Mouse (Mus musculus): ENCODE data around the gene Mapk8.

Mapk8 gene

GRCm38 (mm10) chr14:33347738-33348137, 99.2 kb downstream of the Mapk8 start:
- DNase-seq, result no peak

- no peak for DNase-seq
Observed at GRCm38 (mm10) chr14:33346546-33346945, 100.4 kb downstream of the Mapk8 start.

GRCm38 (mm10) chr14:33343131-33343725, 103.7 kb downstream of the Mapk8 start:
- no peak for DNase-seq

- no peak for DNase-seq
Observed at GRCm38 (mm10) chr14:33338684-33339083, 108.3 kb downstream of the Mapk8 start.

- DNase-seq, result no peak
Observed at GRCm38 (mm10) chr14:33335733-33336132, 111.2 kb downstream of the Mapk8 start.

GRCm38 (mm10) chr14:33334402-33334801, 112.6 kb downstream of the Mapk8 start:
- DNase-seq, result no peak

GRCm38 (mm10) chr14:33333833-33334232, 113.1 kb downstream of the Mapk8 start:
- no peak for DNase-seq

GRCm38 (mm10) chr14:33331627-33332026, 115.3 kb downstream of the Mapk8 start:
- no peak for DNase-seq

- DNase-seq, result no peak
Observed at GRCm38 (mm10) chr14:33330986-33331385, 116.0 kb downstream of the Mapk8 start.

- no peak for DNase-seq
Observed at GRCm38 (mm10) chr14:33329297-33329805, 117.6 kb downstream of the Mapk8 start.

- DNase-seq, result no peak
Observed at GRCm38 (mm10) chr14:33328369-33328768, 118.6 kb downstream of the Mapk8 start.
